Mouse (Mus musculus): ENCODE results near the gene Tm4sf1. TPM values are rescaled to one million over a fixed set of nuclear protein-coding genes. Genes with fewer than 3 reads are reported as not detected.

Gene Tm4sf1
- polyA plus RNA-seq, 1 experiment: 43.1 TPM

GRCm38 (mm10) chr3:57292826-57293225 lies 9.0 kb downstream of the Tm4sf1 start:
- no peak overlapping the region for H3K4me3 ChIP-seq (ENCODE audit: insufficient read depth, low read length)
- H3K27ac ChIP-seq (ENCODE audit: insufficient read depth, low read length): no peak overlapping the region
- TF ChIP-seq POLR2A (IDR thresholded peaks at IDR 0.05; ENCODE audit: extremely low read depth, insufficient read depth, low read length) (no peak), CTCF (IDR thresholded peaks at IDR 0.05; ENCODE audit: extremely low read depth, insufficient read depth, low read length) (0 out of 2 replicates have a peak, but pooled peaks have one; percentile 2)
- H3K4me1 ChIP-seq (ENCODE audit: control insufficient read depth, insufficient read depth, low read length): no peaks in the 10 kb centered on the region

GRCm38 (mm10) chr3:57288944-57289491 lies 12.8 kb downstream of the Tm4sf1 start:
- TF ChIP-seq POLR2A (IDR thresholded peaks at IDR 0.05; ENCODE audit: extremely low read depth, insufficient read depth, low read length) (no peak), CTCF (IDR thresholded peaks at IDR 0.05; ENCODE audit: extremely low read depth, insufficient read depth, low read length) (no peak)
- Histone ChIP-seq H3K4me1 (ENCODE audit: control insufficient read depth, insufficient read depth, low read length) (no peaks in the 10 kb centered on the region), H3K27ac (ENCODE audit: insufficient read depth, low read length) (peak overlapping the region; percentile 29; the same call in 1 of the 2 replicates), H3K4me3 (ENCODE audit: insufficient read depth, low read length) (no peak overlapping the region)

GRCm38 (mm10) chr3:57287854-57288720 lies 13.7 kb downstream of the Tm4sf1 start:
- H3K27ac ChIP-seq (ENCODE audit: insufficient read depth, low read length): peak overlapping the region; percentile 70
- TF ChIP-seq CTCF (IDR thresholded peaks at IDR 0.05; ENCODE audit: extremely low read depth, insufficient read depth, low read length) (no peak), POLR2A (IDR thresholded peaks at IDR 0.05; ENCODE audit: extremely low read depth, insufficient read depth, low read length) (no peak)
- no peaks in the 10 kb centered on the region for H3K4me1 ChIP-seq (ENCODE audit: control insufficient read depth, insufficient read depth, low read length)
- H3K4me3 ChIP-seq (ENCODE audit: insufficient read depth, low read length): no peak overlapping the region

GRCm38 (mm10) chr3:57287438-57287837 lies 14.3 kb downstream of the Tm4sf1 start:
- Histone ChIP-seq H3K4me1 (ENCODE audit: control insufficient read depth, insufficient read depth, low read length) (no peaks in the 10 kb centered on the region), H3K4me3 (ENCODE audit: insufficient read depth, low read length) (no peak overlapping the region), H3K27ac (ENCODE audit: insufficient read depth, low read length) (no peak overlapping the region; the same call in 1 of the 2 replicates)
- TF ChIP-seq POLR2A (IDR thresholded peaks at IDR 0.05; ENCODE audit: extremely low read depth, insufficient read depth, low read length) (no peak), CTCF (IDR thresholded peaks at IDR 0.05; ENCODE audit: extremely low read depth, insufficient read depth, low read length) (no peak)

- no peak overlapping the region for H3K27ac ChIP-seq (ENCODE audit: insufficient read depth, low read length)
- no peak for TF ChIP-seq POLR2A (IDR thresholded peaks at IDR 0.05; ENCODE audit: extremely low read depth, insufficient read depth, low read length)
- no peak for TF ChIP-seq CTCF (IDR thresholded peaks at IDR 0.05; ENCODE audit: extremely low read depth, insufficient read depth, low read length)
- H3K4me3 ChIP-seq (ENCODE audit: insufficient read depth, low read length): no peak overlapping the region
- no peaks in the 10 kb centered on the region for H3K4me1 ChIP-seq (ENCODE audit: control insufficient read depth, insufficient read depth, low read length)
These were observed 23.6 kb downstream of the Tm4sf1 start for GRCm38 (mm10) chr3:57278225-57278624.

GRCm38 (mm10) chr3:57277453-57277852 lies 24.3 kb downstream of the Tm4sf1 start:
- Histone ChIP-seq H3K27ac (ENCODE audit: insufficient read depth, low read length) (no peak overlapping the region), H3K4me3 (ENCODE audit: insufficient read depth, low read length) (no peak overlapping the region), H3K4me1 (ENCODE audit: control insufficient read depth, insufficient read depth, low read length) (no peaks in the 10 kb centered on the region)
- TF ChIP-seq CTCF (IDR thresholded peaks at IDR 0.05; ENCODE audit: extremely low read depth, insufficient read depth, low read length) (no peak), POLR2A (IDR thresholded peaks at IDR 0.05; ENCODE audit: extremely low read depth, insufficient read depth, low read length) (no peak)

- H3K4me3 ChIP-seq (ENCODE audit: insufficient read depth, low read length): no peak overlapping the region
These were observed 25.0 kb downstream of the Tm4sf1 start for GRCm38 (mm10) chr3:57276821-57277220.

GRCm38 (mm10) chr3:57268994-57269393 lies 32.8 kb downstream of the Tm4sf1 start:
- H3K4me1 ChIP-seq (ENCODE audit: control insufficient read depth, insufficient read depth, low read length): no peaks in the 10 kb centered on the region
- no peak overlapping the region for H3K27ac ChIP-seq (ENCODE audit: insufficient read depth, low read length)
- H3K4me3 ChIP-seq (ENCODE audit: insufficient read depth, low read length): no peak overlapping the region
- TF ChIP-seq POLR2A (IDR thresholded peaks at IDR 0.05; ENCODE audit: extremely low read depth, insufficient read depth, low read length): no peak
- no peak for TF ChIP-seq CTCF (IDR thresholded peaks at IDR 0.05; ENCODE audit: extremely low read depth, insufficient read depth, low read length)

More at GRCm38 (mm10) chr3:57276821-57277220, 25.0 kb downstream of the Tm4sf1 start:
- no peak for TF ChIP-seq POLR2A (IDR thresholded peaks at IDR 0.05; ENCODE audit: extremely low read depth, insufficient read depth, low read length)
- no peak for TF ChIP-seq CTCF (IDR thresholded peaks at IDR 0.05; ENCODE audit: extremely low read depth, insufficient read depth, low read length)
- Histone ChIP-seq H3K27ac (ENCODE audit: insufficient read depth, low read length) (no peak overlapping the region), H3K4me1 (ENCODE audit: control insufficient read depth, insufficient read depth, low read length) (no peaks in the 10 kb centered on the region)

GRCm38 (mm10) chr3:57267559-57268173 lies 34.1 kb downstream of the Tm4sf1 start:
- TF ChIP-seq CTCF (IDR thresholded peaks at IDR 0.05; ENCODE audit: extremely low read depth, insufficient read depth, low read length): peak; percentile 91
- no peak for TF ChIP-seq POLR2A (IDR thresholded peaks at IDR 0.05; ENCODE audit: extremely low read depth, insufficient read depth, low read length)
- Histone ChIP-seq H3K4me1 (ENCODE audit: control insufficient read depth, insufficient read depth, low read length) (no peaks in the 10 kb centered on the region), H3K4me3 (ENCODE audit: insufficient read depth, low read length) (no peak overlapping the region), H3K27ac (ENCODE audit: insufficient read depth, low read length) (no peak overlapping the region)

Measured in cortical plate, adult 2 months (tissue).